Mouse (Mus musculus): ENCODE results near the gene Fndc8. TPM values are rescaled to one million over a fixed set of nuclear protein-coding genes. Genes with fewer than 3 reads are reported as not detected.
"Not testable (repeated sequence)": the region's sequence is repeated elsewhere in the genome, so short reads cannot be mapped to it uniquely, and the experiment has no call there.

The Fndc8 gene
- total RNA-seq, 2 experiments from 2014 or later = not detected

DNA sequence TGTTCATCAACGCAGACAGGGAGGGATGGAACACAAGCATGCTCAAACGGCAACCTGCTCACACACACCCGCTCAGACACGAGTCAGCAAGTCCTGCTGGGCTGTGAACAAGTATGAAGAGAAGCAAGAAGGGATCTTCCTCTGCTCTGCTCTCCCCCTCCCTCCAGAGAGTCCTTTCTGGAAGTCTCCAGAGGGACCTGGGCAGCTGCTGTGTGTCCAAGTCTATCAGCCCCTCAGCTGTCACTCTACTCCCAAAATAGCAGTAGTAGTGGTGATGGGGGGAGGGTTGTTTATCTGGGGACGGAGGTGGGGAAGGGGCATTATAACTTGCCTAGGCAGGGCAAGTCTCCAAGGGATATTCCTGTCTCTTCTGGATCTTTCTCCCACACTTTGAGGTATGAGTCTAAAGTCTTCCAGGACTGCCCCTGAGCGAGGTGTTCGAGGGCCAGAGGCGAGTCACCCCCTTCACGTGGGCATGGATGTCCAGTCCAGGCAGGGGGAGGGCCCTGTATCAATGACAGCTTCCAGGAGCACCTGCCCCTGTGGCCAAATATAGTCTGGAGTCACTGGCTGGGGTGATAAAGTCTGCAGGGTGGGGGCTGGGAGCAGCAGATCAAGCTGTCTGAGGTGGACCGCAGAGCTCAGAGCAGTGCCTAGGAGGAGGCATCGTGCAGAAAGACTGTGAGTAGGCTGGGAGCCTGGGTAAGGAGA is 18.9 kb downstream of the Fndc8 start:
- DNase-seq (ENCODE audit: low spot score in 2 of 2) = no peak

DNA sequence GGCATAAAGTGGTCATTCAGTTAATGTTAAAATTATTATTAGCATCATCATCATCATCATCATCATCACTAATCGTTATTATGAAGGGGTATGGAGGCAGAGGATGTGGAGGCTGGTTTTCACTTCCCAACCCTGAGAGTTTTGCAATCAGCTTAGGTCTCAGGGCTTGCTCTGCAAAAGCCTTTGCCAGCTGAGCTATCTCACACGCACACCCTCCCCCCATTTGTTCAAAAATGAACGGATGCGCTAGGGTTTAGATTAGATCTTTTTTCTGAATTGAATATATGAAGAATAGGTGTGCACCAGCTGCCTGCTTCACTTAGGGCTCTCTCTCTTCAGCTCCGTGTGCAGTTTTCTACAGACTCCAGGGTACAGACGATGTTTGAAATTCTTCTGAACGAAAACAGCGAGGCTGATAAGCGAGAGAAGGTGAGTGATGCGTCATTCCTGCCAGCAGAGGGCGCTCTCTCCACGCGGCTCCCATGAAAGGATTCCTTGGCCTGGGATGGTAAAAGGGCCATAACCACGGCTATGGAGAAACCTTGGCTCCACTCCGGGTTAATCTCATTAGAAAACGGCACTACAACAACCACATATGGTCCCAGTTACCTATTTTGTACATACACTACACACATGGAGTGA is 22.9 kb downstream of the Fndc8 start:
- peak; percentile 74 to 82 for DNase-seq (ENCODE audit: low spot score in 2 of 2)

DNA sequence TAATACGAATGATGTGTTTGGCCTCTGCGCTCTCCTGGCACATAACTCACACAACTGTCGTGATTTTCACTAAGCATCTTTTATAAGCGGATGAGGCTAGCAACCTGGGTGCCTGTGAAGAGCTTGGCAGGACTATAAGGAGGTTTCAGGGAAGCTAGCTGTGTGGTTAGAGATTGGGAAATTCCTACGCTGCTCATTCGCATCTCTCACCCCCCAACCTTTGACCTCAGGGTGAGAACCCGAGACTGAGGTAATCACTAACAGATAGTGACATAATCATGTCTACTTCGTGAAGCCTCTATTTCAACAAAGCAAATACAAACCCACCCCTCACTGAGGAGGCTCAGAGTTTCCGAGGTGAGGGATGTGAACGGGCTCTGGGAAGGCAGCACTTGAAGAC is 28.8 kb downstream of the Fndc8 start:
- DNase-seq (ENCODE audit: low spot score in 2 of 2) = no peak

DNA sequence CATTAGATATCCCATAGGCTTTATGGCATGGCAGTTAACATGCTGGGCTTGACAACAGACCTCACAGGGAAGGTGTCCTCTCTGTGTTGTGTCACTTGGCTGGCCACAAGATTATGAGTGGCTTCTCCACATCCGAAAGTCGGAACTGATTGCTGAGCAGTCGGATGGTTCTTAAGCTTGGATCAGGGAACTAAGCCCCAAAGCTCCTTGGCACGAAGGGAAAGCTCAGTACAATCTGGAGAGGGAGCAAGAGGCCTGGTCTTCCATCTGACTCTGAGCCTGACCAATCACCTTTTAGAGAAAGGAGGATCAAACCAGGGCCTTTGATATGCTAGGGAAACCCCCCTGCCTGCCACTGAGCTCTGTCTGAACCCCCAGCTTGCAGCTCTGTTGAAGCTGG is 29.8 kb downstream of the Fndc8 start:
- no peak for DNase-seq (ENCODE audit: low spot score in 2 of 2)

DNA sequence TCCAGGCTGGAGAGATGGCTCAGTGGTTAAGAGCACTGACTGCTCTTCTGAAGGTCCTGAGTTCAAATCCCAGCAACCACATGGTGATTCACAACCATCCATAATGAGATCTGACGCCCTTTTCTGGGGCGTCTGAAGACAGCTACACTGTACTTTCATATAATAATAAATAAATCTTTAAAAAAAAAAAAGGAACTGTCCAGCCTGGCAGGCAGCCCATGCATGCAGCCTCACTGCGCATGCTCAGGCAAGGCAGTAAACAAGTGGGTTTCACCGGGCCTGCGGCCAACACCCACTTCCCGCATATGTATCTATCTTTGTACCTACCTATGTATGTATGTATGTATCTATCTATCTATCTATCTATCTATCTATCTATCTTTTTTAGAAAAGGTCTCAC is 32.0 kb downstream of the Fndc8 start:
- not testable (repeated sequence) for DNase-seq (ENCODE audit: low spot score in 2 of 2)

DNA sequence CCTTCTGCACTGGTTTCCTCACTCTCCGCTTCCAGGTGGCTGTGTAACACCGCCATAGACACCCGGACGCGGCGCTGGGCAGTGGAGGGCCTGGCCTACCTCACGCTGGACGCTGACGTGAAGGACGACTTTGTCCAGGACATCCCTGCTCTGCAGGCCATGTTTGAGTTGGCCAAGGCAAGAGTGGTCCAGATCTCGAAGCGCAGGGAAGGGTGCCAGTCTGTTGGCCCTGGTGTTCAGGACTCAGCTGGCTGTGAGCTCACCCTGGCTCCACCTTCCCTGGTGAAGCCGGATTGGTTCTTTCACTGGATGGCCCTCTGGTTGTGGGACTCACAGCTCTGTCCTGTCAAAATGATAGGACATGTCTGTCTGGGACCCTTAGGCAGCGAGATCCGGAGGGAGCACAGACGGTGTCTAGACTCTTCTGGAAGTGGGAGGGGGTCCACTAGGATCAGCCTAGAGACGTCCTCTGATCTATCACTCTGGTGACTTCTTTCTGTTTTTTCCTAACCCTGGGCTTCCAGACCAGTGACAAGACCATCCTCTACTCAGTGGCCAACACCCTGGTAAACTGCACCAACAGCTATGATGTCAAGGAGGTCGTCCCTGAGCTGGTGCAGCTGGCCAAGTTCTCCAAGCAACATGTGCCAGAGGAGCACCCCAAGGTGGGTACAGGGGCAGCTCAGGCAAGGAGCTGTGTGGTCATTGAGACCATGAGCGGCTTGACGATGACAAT is 37.1 kb downstream of the Fndc8 start:
- DNase-seq (ENCODE audit: low spot score in 2 of 2) = no peak

DNA sequence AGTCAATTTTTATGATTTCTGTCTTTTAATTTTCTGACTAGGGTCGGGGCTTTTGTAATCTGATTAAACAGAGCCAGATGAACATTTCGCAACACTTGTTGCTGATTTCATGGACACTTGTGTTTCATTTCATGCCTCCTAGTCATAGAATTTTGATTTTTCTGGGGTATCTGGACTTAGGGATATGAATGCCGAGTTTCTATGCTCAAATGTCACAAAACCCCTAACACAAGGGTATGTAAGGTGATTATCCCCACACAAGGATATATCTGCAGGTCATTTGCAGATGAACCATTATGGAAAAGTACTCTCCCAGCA is 37.7 kb downstream of the Fndc8 start:
- no peak for DNase-seq (ENCODE audit: low spot score in 2 of 2)

DNA sequence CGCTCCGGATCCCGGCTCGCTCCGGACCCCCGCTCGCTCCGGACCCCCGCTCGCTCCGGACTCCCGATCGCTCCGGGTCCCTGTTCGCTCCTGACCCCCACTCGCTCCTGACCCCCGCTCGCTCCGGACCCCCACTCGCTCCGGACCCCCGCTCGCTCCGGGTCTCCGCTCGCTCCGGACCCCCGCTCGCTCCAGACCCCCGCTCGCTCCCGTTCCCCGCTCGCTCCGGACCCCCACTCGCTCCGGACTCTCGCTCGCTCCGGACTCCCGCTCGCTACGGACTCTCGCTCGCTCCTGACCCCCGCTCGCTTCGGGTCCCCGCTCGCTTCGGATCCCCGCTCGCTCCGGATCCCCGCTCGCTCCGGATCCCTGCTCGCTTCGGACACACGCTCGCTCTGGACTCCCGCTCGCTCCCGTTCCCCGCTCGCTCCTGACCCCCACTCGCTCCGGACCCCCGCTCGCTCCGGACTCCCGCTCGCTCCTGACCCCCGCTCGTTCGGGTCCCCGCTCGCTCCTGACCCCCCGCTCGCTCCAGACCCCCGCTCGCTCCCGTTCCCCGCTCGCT is 38.5 kb downstream of the Fndc8 start:
- DNase-seq (ENCODE audit: low spot score in 2 of 2) = not testable (repeated sequence)

DNA sequence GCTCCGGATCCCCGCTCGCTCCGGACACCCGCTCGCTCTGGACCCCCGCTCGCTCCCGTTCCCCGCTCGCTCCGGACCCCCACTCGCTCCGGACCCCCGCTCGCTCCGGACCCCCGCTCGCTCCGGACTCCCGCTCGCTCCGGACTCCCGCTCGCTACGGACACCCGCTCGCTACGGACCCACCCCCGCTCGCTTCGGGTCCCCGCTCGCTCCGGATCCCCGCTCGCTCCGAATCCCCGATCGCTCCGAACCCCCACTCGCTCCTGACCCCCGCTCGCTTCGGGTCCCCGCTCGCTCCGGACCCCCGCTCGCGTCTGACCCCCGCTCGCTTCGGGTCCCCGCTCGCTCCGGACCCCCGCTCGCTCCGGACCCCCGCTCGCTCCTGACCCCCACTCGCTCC is 39.2 kb downstream of the Fndc8 start:
- not testable (repeated sequence) for DNase-seq (ENCODE audit: low spot score in 2 of 2)

DNA sequence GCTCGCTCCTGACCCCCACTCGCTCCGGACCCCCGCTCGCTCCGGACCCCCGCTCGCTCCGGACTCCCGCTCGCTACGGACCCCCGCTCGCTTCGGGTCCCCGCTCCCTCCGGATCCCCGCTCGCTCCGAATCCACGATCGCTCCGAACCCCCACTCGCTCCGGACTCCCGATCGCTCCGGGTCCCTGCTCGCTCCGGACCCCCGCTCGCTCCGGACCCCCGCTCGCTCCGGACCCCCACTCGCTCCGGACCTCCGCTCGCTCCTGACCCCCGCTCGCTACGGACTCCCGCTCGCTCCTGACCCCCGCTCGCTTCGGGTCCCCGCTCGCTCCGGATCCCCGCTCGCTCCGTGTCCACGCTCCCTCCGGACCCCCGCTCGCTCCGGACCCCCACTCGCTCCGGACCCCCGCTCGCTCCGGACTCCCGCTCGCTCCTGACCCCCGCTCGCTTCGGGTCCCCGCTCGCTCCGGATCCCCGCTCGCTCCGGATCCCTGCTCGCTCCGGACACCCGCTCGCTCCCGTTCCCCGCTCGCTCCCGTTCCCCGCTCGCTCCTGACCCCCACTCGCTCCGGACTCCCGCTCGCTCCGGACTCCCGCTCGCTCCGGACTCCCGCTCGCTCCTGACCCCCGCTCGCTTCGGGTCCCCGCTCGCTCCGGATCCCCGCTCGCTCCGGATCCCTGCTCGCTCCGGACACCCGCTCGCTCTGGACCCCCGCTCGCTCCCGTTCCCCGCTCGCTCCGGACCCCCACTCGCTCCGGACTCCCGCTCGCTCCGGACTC is 39.9 kb downstream of the Fndc8 start:
- not testable (repeated sequence) for DNase-seq (ENCODE audit: low spot score in 2 of 2)

DNA sequence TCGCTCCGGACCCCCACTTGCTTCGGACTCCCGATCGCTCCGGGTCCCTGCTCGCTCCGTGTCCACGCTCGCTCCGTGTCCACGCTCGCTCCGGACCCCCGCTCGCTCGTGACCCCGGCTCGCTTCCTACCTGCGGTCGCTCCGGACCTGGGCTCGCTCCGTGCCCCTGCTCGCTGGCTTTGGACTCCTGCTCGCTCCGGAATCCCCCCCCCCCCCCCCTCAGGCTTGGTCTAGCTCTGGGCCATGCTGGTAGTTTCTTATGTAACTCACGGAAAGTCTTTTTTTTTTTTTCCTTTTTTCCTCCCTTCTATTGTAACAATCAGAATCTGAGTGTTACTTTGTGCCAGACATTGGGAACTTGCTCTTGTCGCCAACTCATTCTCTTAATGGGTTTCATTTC is 41.3 kb downstream of the Fndc8 start:
- DNase-seq (ENCODE audit: low spot score in 2 of 2) = no peak

DNA sequence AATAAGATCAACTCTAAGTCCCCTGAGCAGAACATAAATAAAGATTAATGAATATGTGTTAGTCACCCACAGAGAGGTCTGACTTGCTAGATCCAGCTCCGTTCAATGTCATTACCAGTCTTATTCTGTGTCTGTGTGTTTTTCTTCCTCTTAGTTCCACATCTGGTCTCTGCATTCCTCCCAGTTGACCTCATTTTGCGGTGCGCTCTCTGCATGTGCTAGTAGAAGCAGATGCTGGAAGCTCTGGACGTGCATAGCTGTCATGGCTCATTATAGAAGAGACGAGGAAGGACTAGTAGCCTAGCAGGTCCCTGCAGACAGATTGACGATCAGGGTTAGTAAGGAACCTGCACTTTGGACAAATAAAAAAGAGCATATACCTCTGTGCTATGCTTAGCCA is 51.4 kb downstream of the Fndc8 start:
- no peak for DNase-seq (ENCODE audit: low spot score in 2 of 2)

DNA sequence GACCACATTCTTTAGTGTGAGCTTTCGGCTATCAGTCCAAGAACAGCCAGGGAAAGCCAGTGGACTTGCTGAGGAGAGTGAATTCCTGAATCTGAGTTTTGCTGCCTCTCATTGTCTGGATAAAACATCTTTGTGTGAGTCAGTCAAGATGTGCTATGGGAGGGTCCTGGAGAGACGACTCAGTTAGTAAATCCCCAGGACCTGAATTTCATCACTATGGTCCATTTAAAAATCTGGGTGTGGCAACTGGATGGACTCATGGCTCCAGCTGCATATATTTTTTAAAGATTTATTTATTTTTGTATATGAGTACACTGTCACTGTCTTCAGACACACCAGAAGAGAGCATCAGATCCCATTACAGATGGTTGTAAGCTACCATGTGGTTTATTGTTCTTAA is 53.7 kb downstream of the Fndc8 start:
- DNase-seq (ENCODE audit: low spot score in 2 of 2) = no peak

DNA sequence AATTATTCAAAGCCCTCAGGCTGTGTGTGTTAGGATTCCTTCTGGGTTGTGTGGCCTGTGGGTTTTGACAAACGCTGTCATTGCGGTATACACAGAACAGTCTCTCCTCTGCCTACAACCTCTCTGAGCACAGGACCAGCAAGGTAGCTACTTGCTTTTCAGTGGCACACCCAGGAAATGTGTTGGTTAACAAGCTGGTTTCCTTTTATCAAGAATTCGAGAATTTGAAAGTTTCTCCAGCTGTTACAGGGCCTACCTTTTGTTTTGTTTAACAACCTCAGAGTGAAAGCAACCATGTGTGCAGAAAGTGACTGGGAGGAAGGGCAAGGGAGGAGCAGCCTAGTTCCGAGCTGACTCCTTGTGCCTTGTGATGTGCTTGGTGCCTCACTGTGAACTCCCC is 55.5 kb downstream of the Fndc8 start:
- no peak for DNase-seq (ENCODE audit: low spot score in 2 of 2)

DNA sequence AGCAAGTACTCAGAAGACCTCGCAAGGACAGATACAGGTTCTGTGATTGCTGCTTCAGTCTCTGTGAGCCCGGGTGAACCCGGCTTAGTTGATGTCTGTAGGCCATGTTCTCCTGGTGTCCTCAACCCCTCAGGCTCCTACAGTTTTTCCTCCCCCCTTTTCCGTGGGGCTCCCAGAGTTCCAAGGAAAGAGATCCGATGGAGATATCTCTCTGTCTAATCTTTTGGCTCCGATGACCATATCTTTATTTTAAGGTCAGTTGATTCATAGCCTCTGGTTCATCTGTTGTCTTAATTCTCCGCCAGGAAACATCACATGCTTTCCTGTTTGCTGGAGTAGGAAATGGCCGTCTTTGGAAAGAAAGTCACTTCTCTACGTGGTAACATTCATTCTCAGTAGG is 57.1 kb downstream of the Fndc8 start:
- DNase-seq (ENCODE audit: low spot score in 2 of 2) = no peak

Other genes starting within 250 kb of the Fndc8 start
- gene Cct6b, start 127.8 kb upstream of the Fndc8 start, total RNA-seq (2021) = under 1 TPM; 0.40 to 0.46 TPM
- gene Zfp830, start 127.8 kb upstream of the Fndc8 start, total RNA-seq (2021) = 10 to 100 TPM; 17.1 to 17.6 TPM
- 10 to 100 TPM; 31.0 to 35.3 TPM for gene Lig3, start 111.0 kb upstream of the Fndc8 start, total RNA-seq (2021)
- 1 to 10 TPM; 3.8 to 6.3 TPM for gene Rffl, start 20.9 kb upstream of the Fndc8 start, total RNA-seq (2021)
- 1 to 10 TPM; 9.7 TPM for gene Rad51d, start 1.5 kb upstream of the Fndc8 start, total RNA-seq (2021)
- gene Nle1, start 16.3 kb downstream of the Fndc8 start, total RNA-seq (2021) = 10 to 100 TPM; 29.2 to 40.7 TPM
- gene Unc45b, start 18.4 kb downstream of the Fndc8 start, total RNA-seq (2021) = 1 to 10 TPM; 4.4 to 4.9 TPM
- gene Slfn5, start 59.2 kb downstream of the Fndc8 start, total RNA-seq (2021) = 1 to 10 TPM; 4.0 to 4.3 TPM
- under 1 TPM; 0.91 to 0.98 TPM for gene Slfn9, start 99.7 kb downstream of the Fndc8 start, total RNA-seq (2021)
- under 1 TPM; 0.23 to 0.49 TPM for gene Slfn8, start 128.7 kb downstream of the Fndc8 start, total RNA-seq (2021)
- gene Slfn2, start 173.0 kb downstream of the Fndc8 start, total RNA-seq (2021) = under 1 TPM; 0.27 to 0.64 TPM
- gene Slfn1, start 224.7 kb downstream of the Fndc8 start, total RNA-seq (2021) = not detected